Mouse (Mus musculus): Measurements from ENCODE around the gene Insig1. TPM values are rescaled to one million over a fixed set of nuclear protein-coding genes. Genes with fewer than 3 reads are reported as not detected.
A peak's percentile ranks its signal among the peaks of the same experiment; 100 is the strongest.

Gene Insig1
- polyA plus RNA-seq, 1 experiment = not detected

GRCm38 (mm10) chr5:28055450-28055849, 15.7 kb upstream of the Insig1 start:
- H3K4me1 ChIP-seq (ENCODE audit: control insufficient read depth, insufficient read depth, low read length) = peaks cover 3% of the 10 kb centered on the region; the same call in 1 of the 2 replicates
- TF ChIP-seq POLR2A (IDR thresholded peaks at IDR 0.05; ENCODE audit: insufficient read depth, low read depth, low read length) = no peak
- no peak for TF ChIP-seq CTCF (IDR thresholded peaks at IDR 0.05; ENCODE audit: insufficient read depth, low read depth, low read length)
- no peak overlapping the region for H3K27ac ChIP-seq (ENCODE audit: insufficient read depth, low read depth, low read length)
- WGBS = 45% methylated on average over 2 of the region's 2 CpGs
- no peak overlapping the region for H3K4me3 ChIP-seq (ENCODE audit: insufficient read depth, low read depth, low read length)

- WGBS = 87% methylated on average over 3 of the region's 3 CpGs
- no peak overlapping the region for H3K27ac ChIP-seq (ENCODE audit: insufficient read depth, low read depth, low read length)
- no peak overlapping the region for H3K4me3 ChIP-seq (ENCODE audit: insufficient read depth, low read depth, low read length)
- peaks cover 7% of the 10 kb centered on the region; the same call in 1 of the 2 replicates for H3K4me1 ChIP-seq (ENCODE audit: control insufficient read depth, insufficient read depth, low read length)
- TF ChIP-seq POLR2A (IDR thresholded peaks at IDR 0.05; ENCODE audit: insufficient read depth, low read depth, low read length) = no peak
- no peak for TF ChIP-seq CTCF (IDR thresholded peaks at IDR 0.05; ENCODE audit: insufficient read depth, low read depth, low read length)
These were observed 14.3 kb upstream of the Insig1 start for GRCm38 (mm10) chr5:28056877-28057276.

- Histone ChIP-seq H3K4me1 (ENCODE audit: control insufficient read depth, insufficient read depth, low read length) (peaks cover 5% of the 10 kb centered on the region; the same call in 1 of the 2 replicates), H3K27ac (ENCODE audit: insufficient read depth, low read depth, low read length) (no peak overlapping the region), H3K4me3 (ENCODE audit: insufficient read depth, low read depth, low read length) (no peak overlapping the region)
- TF ChIP-seq CTCF (IDR thresholded peaks at IDR 0.05; ENCODE audit: insufficient read depth, low read depth, low read length) (no peak), POLR2A (IDR thresholded peaks at IDR 0.05; ENCODE audit: insufficient read depth, low read depth, low read length) (no peak)
These were observed 10.7 kb upstream of the Insig1 start for GRCm38 (mm10) chr5:28060506-28060905.

- 0 out of 2 replicates have a peak, but pooled peaks cover 4% of the 10 kb centered on the region for H3K4me1 ChIP-seq (ENCODE audit: control insufficient read depth, insufficient read depth, low read length)
- no peak overlapping the region for H3K27ac ChIP-seq (ENCODE audit: insufficient read depth, low read depth, low read length)
These were observed 10.2 kb upstream of the Insig1 start for GRCm38 (mm10) chr5:28061011-28061410.

GRCm38 (mm10) chr5:28063989-28064624, 7.1 kb upstream of the Insig1 start:
- Histone ChIP-seq H3K27ac (ENCODE audit: insufficient read depth, low read depth, low read length) (no peak overlapping the region), H3K4me3 (ENCODE audit: insufficient read depth, low read depth, low read length) (no peak overlapping the region), H3K4me1 (ENCODE audit: control insufficient read depth, insufficient read depth, low read length) (0 out of 2 replicates have a peak, but pooled peaks cover 4% of the 10 kb centered on the region)
- TF ChIP-seq POLR2A (IDR thresholded peaks at IDR 0.05; ENCODE audit: insufficient read depth, low read depth, low read length) (no peak), CTCF (IDR thresholded peaks at IDR 0.05; ENCODE audit: insufficient read depth, low read depth, low read length) (no peak)
- WGBS = 73% methylated on average over 3 of the region's 3 CpGs

More at GRCm38 (mm10) chr5:28061011-28061410, 10.2 kb upstream of the Insig1 start:
- WGBS = 80% methylated on average over 6 of the region's 6 CpGs
- no peak overlapping the region for H3K4me3 ChIP-seq (ENCODE audit: insufficient read depth, low read depth, low read length)
- TF ChIP-seq POLR2A (IDR thresholded peaks at IDR 0.05; ENCODE audit: insufficient read depth, low read depth, low read length) = no peak
- no peak for TF ChIP-seq CTCF (IDR thresholded peaks at IDR 0.05; ENCODE audit: insufficient read depth, low read depth, low read length)

GRCm38 (mm10) chr5:28065275-28065674, 5.9 kb upstream of the Insig1 start:
- TF ChIP-seq POLR2A (IDR thresholded peaks at IDR 0.05; ENCODE audit: insufficient read depth, low read depth, low read length) (no peak), CTCF (IDR thresholded peaks at IDR 0.05; ENCODE audit: insufficient read depth, low read depth, low read length) (no peak)
- no peak overlapping the region for H3K4me3 ChIP-seq (ENCODE audit: insufficient read depth, low read depth, low read length)
- H3K4me1 ChIP-seq (ENCODE audit: control insufficient read depth, insufficient read depth, low read length) = peaks cover 11% of the 10 kb centered on the region
- no peak overlapping the region for H3K27ac ChIP-seq (ENCODE audit: insufficient read depth, low read depth, low read length)
- WGBS = 84% methylated on average over 4 of the region's 4 CpGs

GRCm38 (mm10) chr5:28066311-28066710, 4.9 kb upstream of the Insig1 start:
- no peak overlapping the region for H3K27ac ChIP-seq (ENCODE audit: insufficient read depth, low read depth, low read length)
- no peak overlapping the region for H3K4me3 ChIP-seq (ENCODE audit: insufficient read depth, low read depth, low read length)
- peaks cover 10% of the 10 kb centered on the region for H3K4me1 ChIP-seq (ENCODE audit: control insufficient read depth, insufficient read depth, low read length)
- 93% methylated on average over 5 of the region's 5 CpGs for WGBS
- TF ChIP-seq POLR2A (IDR thresholded peaks at IDR 0.05; ENCODE audit: insufficient read depth, low read depth, low read length) = no peak
- no peak for TF ChIP-seq CTCF (IDR thresholded peaks at IDR 0.05; ENCODE audit: insufficient read depth, low read depth, low read length)

- Histone ChIP-seq H3K4me1 (ENCODE audit: control insufficient read depth, insufficient read depth, low read length) (peaks cover 16% of the 10 kb centered on the region), H3K27ac (ENCODE audit: insufficient read depth, low read depth, low read length) (peak overlapping the region; percentile 65), H3K4me3 (ENCODE audit: insufficient read depth, low read depth, low read length) (peak overlapping the region; percentile 60)
- 18% methylated on average over 9 of the region's 9 CpGs for WGBS
- TF ChIP-seq POLR2A (IDR thresholded peaks at IDR 0.05; ENCODE audit: insufficient read depth, low read depth, low read length) = no peak
- no peak for TF ChIP-seq CTCF (IDR thresholded peaks at IDR 0.05; ENCODE audit: insufficient read depth, low read depth, low read length)
These were observed 875 bp upstream of the Insig1 start for GRCm38 (mm10) chr5:28070149-28070827.
